Mouse (Mus musculus): ENCODE measurements around the gene Syngr3.
"Not testable (repeated sequence)": the region's sequence is repeated elsewhere in the genome, so short reads cannot be mapped to it uniquely, and the experiment has no call there.

Syngr3 gene

GRCm38 (mm10) chr17:24719494-24720222, 29.9 kb upstream of the Syngr3 start:
- DNase-seq = peak; percentile 98 to 99

- not testable (repeated sequence) for DNase-seq
Measured at GRCm38 (mm10) chr17:24718938-24719337, 29.2 kb upstream of the Syngr3 start.

- no peak for DNase-seq
Measured at GRCm38 (mm10) chr17:24717943-24718342, 28.2 kb upstream of the Syngr3 start, which contains the start of the genes Rnf151 and Rps2. TSS of gene Rnf151 (minus strand) at chr17:24718063. TSS of gene Rps2 (plus strand) at chr17:24718116.

GRCm38 (mm10) chr17:24716166-24716682, 26.5 kb upstream of the Syngr3 start:
- DNase-seq = no peak

GRCm38 (mm10) chr17:24715556-24715955, 25.8 kb upstream of the Syngr3 start:
- DNase-seq = no peak

- DNase-seq = no peak
Measured at GRCm38 (mm10) chr17:24708646-24709045, 18.9 kb upstream of the Syngr3 start.

- no peak for DNase-seq
Measured at GRCm38 (mm10) chr17:24707801-24708425, 18.2 kb upstream of the Syngr3 start.

GRCm38 (mm10) chr17:24706982-24707800, 17.4 kb upstream of the Syngr3 start, which contains the start of gene Tbl3:
TSS of gene Tbl3 (minus strand) at chr17:24707660.
- peak; percentile 88 to 94 for DNase-seq

- no peak for DNase-seq
Measured at GRCm38 (mm10) chr17:24705821-24706220, 16.1 kb upstream of the Syngr3 start.

- no peak for DNase-seq
Measured at GRCm38 (mm10) chr17:24701251-24701650, 11.5 kb upstream of the Syngr3 start.

- no peak for DNase-seq
Measured at GRCm38 (mm10) chr17:24699473-24699872, 9.7 kb upstream of the Syngr3 start.

GRCm38 (mm10) chr17:24698715-24699114, 9.0 kb upstream of the Syngr3 start:
- no peak for DNase-seq

- no peak for DNase-seq
Measured at GRCm38 (mm10) chr17:24697985-24698384, 8.2 kb upstream of the Syngr3 start.

GRCm38 (mm10) chr17:24696011-24696697, 6.4 kb upstream of the Syngr3 start, which contains the start of the genes Gfer and Noxo1:
TSS of gene Gfer (minus strand) at chr17:24696156.
TSS of gene Noxo1 (plus strand) at chr17:24696234.
- peak; percentile 83 to 85 for DNase-seq

- DNase-seq = peak; percentile 44 to 49
Measured at GRCm38 (mm10) chr17:24695326-24696010, 5.7 kb upstream of the Syngr3 start.

GRCm38 (mm10) chr17:24692385-24692784, 2.6 kb upstream of the Syngr3 start:
- DNase-seq = no peak

- no peak for DNase-seq
Measured at GRCm38 (mm10) chr17:24687599-24687998, 2.2 kb downstream of the Syngr3 start.

GRCm38 (mm10) chr17:24687146-24687595, 2.6 kb downstream of the Syngr3 start:
- DNase-seq = peak; percentile 46 to 64

- DNase-seq = peak; percentile 50 to 64
Measured at GRCm38 (mm10) chr17:24686514-24686913, 3.2 kb downstream of the Syngr3 start.

GRCm38 (mm10) chr17:24677500-24678080, 12.2 kb downstream of the Syngr3 start:
- no peak for DNase-seq

GRCm38 (mm10) chr17:24676877-24677276, 12.9 kb downstream of the Syngr3 start:
- no peak for DNase-seq

All from kidney, adult 8-10 months (tissue).